In the genomic region with DNA sequence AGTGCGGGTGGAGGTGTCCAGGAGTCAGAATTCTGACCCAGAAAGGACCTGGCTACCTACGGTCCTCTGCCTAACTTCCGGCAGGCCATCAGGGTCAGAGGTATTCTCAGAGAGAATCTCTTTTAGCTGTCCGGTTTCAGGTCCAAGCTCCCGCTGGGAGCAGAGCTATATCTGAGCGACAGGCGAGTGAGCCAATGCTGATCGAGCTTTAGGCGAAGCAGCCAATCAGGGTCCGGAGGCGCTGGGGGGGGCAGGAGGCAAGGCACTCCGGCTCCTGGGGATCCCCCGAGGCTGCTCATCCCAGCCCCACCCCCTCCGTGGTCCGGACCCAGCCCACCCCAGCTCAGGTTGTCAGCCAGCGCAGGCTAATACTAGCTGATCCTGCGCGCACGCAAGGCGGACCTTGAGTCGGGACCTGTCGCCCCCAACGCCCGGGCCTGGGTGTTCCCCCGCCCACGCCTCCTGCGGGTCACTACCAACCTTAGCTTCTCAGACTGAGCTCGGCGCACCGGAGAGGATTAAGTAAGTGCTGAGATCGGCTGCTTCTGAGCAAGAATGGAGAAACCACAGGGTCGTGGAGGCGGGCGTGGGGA, we compare ENCODE assay signal across 8 mouse cellular contexts. TPM values are rescaled to one million over a fixed set of nuclear protein-coding genes. Genes with fewer than 3 reads are reported as not detected.
DNase-seq lines count a peak whose midpoint lies in the region; ATAC-seq lines count a peak whose summit lies in the region.

Gene 6430571L13Rik, plus strand, starts transcription at position 336 of the 593 bp plus-strand sequence.

- peak within 1 kb of the TSS; percentile 74 for H3K4me3 ChIP-seq in forebrain, embryonic 16.5 days (replicated peaks; ENCODE audit: low read length)
- peak within 1 kb of the TSS; percentile 62 for H3K4me3 ChIP-seq in lung, embryonic 15.5 days

- peak within 1 kb of the TSS; percentile 72 for H3K4me2 ChIP-seq in forebrain, embryonic 16.5 days (ENCODE audit: low read length)
- peak within 1 kb of the TSS; percentile 91 for H3K4me2 ChIP-seq in lung, embryonic 15.5 days

- peaks cover 22% of the 10 kb centered on the region for H3K4me1 ChIP-seq in forebrain, embryonic 16.5 days (replicated peaks; ENCODE audit: control insufficient read depth, insufficient read depth, low read length)
- peaks cover 19% of the 10 kb centered on the region for H3K4me1 ChIP-seq in lung, embryonic 15.5 days

- H3K36me3 ChIP-seq in forebrain, embryonic 16.5 days (ENCODE audit: control insufficient read depth, insufficient read depth): no peaks in the 10 kb centered on the region
- no peaks in the 10 kb centered on the region for H3K36me3 ChIP-seq in lung, embryonic 15.5 days

- peak within 1 kb of the TSS; percentile 82 for H3K9ac ChIP-seq in forebrain, embryonic 16.5 days (replicated peaks; ENCODE audit: low read depth, low read length)
- H3K9ac ChIP-seq in lung, embryonic 15.5 days: peak within 1 kb of the TSS; percentile 51

- WGBS in forebrain, embryonic 16.5 days: under 1% methylated on average over 34 of the region's 34 CpGs
- WGBS in lung, embryonic 15.5 days: under 1% methylated on average over 34 of the region's 34 CpGs

- H3K27me3 ChIP-seq in forebrain, embryonic 16.5 days (replicated peaks; ENCODE audit: control insufficient read depth, insufficient read depth, low read length): no peaks in the 10 kb centered on the region
- peaks cover 19% of the 10 kb centered on the region; the same call in 1 of the 2 replicates for H3K27me3 ChIP-seq in lung, embryonic 15.5 days

- ATAC-seq in cerebellum, adult (ENCODE audit: insufficient number of reproducible peaks, low FRiP score, low TSS enrichment): peak; percentile 74
- peak; percentile 95 for ATAC-seq in forebrain, embryonic 16.5 days
- peak; percentile 93 for ATAC-seq in lung, embryonic 15.5 days (ENCODE audit: borderline replicate concordance, extremely low read depth, low FRiP score, low TSS enrichment)

- 0 out of 2 replicates have a peak within 1 kb of the TSS, but pooled peaks have one; percentile 27 for H3K27ac ChIP-seq in forebrain, embryonic 16.5 days (ENCODE audit: low read length)
- no peak within 1 kb of the TSS for H3K27ac ChIP-seq in lung, embryonic 15.5 days

- H3K9me3 ChIP-seq in forebrain, embryonic 16.5 days (ENCODE audit: control insufficient read depth, low read length): no peaks in the 10 kb centered on the region
- no peaks in the 10 kb centered on the region for H3K9me3 ChIP-seq in lung, embryonic 15.5 days

- peak; percentile 94 for DNase-seq in ES-CJ7 (ENCODE audit: low read depth, low spot score)
- peak; percentile 96 for DNase-seq in heart, postnatal 4 days
- peak; percentile 84 to 90 for DNase-seq in layer of hippocampus, adult 8-10 months (ENCODE audit: low spot score in 2 of 2)
- peak; percentile 90 for DNase-seq in ovary, adult 18-20 months (ENCODE audit: low spot score)
- peak; percentile 86 for DNase-seq in thymus, postnatal 0 days (ENCODE audit: low spot score)

RNA-seq across cellular contexts. Expression of gene 6430571L13Rik, which starts in this region (rescaled TPM):
- 3.3 and 5.4 TPM in 2 replicates for polyA plus RNA-seq in forebrain, embryonic 16.5 days (2015; fragmentation: Nextera tagmentation; extraction: Ambion mirVana)
- 1 to 10 TPM; 4.6 to 5.8 TPM for total RNA-seq in heart, postnatal 4 days (2021)
- 1 to 10 TPM; 2.4 to 4.0 (median 3.4) TPM for total RNA-seq in layer of hippocampus, adult 8-10 months (2022)
- polyA plus RNA-seq in lung, embryonic 15.5 days (2015; fragmentation: Nextera tagmentation; extraction: Ambion mirVana): 0.47 and 0.79 TPM in 2 replicates
- 0.42 and 0.51 TPM in 2 replicates for polyA plus RNA-seq in thymus, postnatal 0 days (2015; fragmentation: Nextera tagmentation; extraction: Ambion mirVana)

Comparison
In these comparisons a context has a peak if more than half of its experiments do, and no peak if none do; other contexts are left out.
1. Peak in ATAC-seq, H3K4me3 ChIP-seq, H3K9ac ChIP-seq and H3K4me2 ChIP-seq in lung, embryonic 15.5 days; RNA of the gene not detected or under 1 TPM.
2. Peak in DNase-seq in thymus, postnatal 0 days; RNA of the gene not detected or under 1 TPM.